Mouse (Mus musculus) forebrain, embryonic 15.5 days (tissue): Measurements from ENCODE around the gene Tas1r2. TPM values are rescaled to one million over a fixed set of nuclear protein-coding genes. Genes with fewer than 3 reads are reported as not detected.

Experiments
- ATAC-seq: fragments of 200-750 bp; cut with Nextera tagmentation; replicated peaks from 2 replicates; pipeline ENCODE4 v1.8.0; 2017; ENCODE audit warnings: mild to moderate bottlenecking, moderate TSS enrichment, moderate library complexity
- H3K27ac ChIP-seq: fragments of 300-500 bp; sonication (generic); replicated peaks from 2 replicates; pipeline ENCODE4 v1.5.1; 2015; ENCODE audit warnings: mild to moderate bottlenecking, inconsistent platforms
- H3K27me3 ChIP-seq: fragments of 300-500 bp; sonication (generic); 2 replicates; pipeline ENCODE4 v1.6.1; 2015; ENCODE audit warnings: inconsistent platforms
- H3K36me3 ChIP-seq: fragments of 300-500 bp; sonication (generic); 2 replicates; pipeline ENCODE4 v1.6.1; 2015; ENCODE audit warnings: mild to moderate bottlenecking, inconsistent platforms
- H3K4me1 ChIP-seq: fragments of 300-500 bp; sonication (generic); 2 replicates; pipeline ENCODE4 v1.6.1; 2015; ENCODE audit warnings: inconsistent platforms
- H3K4me2 ChIP-seq: fragments of 300-500 bp; sonication (generic); replicated peaks from 2 replicates; pipeline ENCODE4 v1.6.1; 2015; ENCODE audit warnings: mild to moderate bottlenecking, inconsistent platforms
- H3K4me3 ChIP-seq: fragments of 300-500 bp; sonication (generic); 2 replicates; pipeline ENCODE4 v1.5.1; 2015; ENCODE audit warnings: mild to moderate bottlenecking, inconsistent platforms
- H3K9ac ChIP-seq: fragments of 300-500 bp; sonication (generic); replicated peaks from 2 replicates; pipeline ENCODE4 v1.6.1; 2015; ENCODE audit warnings: mild to moderate bottlenecking, inconsistent platforms
- H3K9me3 ChIP-seq: fragments of 300-500 bp; sonication (generic); 2 replicates; pipeline ENCODE4 v1.6.1; 2016; ENCODE audit warnings: inconsistent platforms
- WGBS: fragments of 180-500 bp; shearing (Covaris S2); methylation state at CpG from one replicate; pipeline ENCODE4 v1.1.7; 2015; ENCODE audit warnings: mixed read lengths; 5-methylcytosine and 5-hydroxymethylcytosine counted together
- polyA plus RNA-seq: library from polyadenylated mRNA; unstranded; fragments of >200 nt; fragmentation: Nextera tagmentation; extraction: Ambion mirVana; gene quantifications from 2 replicates; pipeline ENCODE4 v1.2.1, GENCODE M21; 2015

Tas1r2 gene
- not detected in 2 replicates for polyA plus RNA-seq

GRCm38 (mm10) chr4:139653238-139653637, at the start of gene Tas1r2:
Gene Tas1r2 (plus strand): TSS chr4:139653538.
- H3K4me2 ChIP-seq: no peak within 1 kb of the TSS
- H3K27ac ChIP-seq: no peak within 1 kb of the TSS
- no peak for ATAC-seq
- H3K4me1 ChIP-seq: no peaks in the 10 kb centered on the region
- no peaks in the 10 kb centered on the region for H3K9me3 ChIP-seq
- H3K27me3 ChIP-seq: no peaks in the 10 kb centered on the region
- peaks cover 7% of the 10 kb centered on the region for H3K36me3 ChIP-seq
- H3K4me3 ChIP-seq: no peak within 1 kb of the TSS
- H3K9ac ChIP-seq: no peak within 1 kb of the TSS
- WGBS: 87% methylated on average over 8 of the region's 8 CpGs

GRCm38 (mm10) chr4:139605216-139605615, 48.1 kb upstream of the Tas1r2 start:
- H3K36me3 ChIP-seq: peaks cover 6% of the 10 kb centered on the region; the same call in 1 of the 2 replicates
- no peak overlapping the region for H3K27ac ChIP-seq
- no peaks in the 10 kb centered on the region for H3K27me3 ChIP-seq
- no peaks in the 10 kb centered on the region for H3K4me1 ChIP-seq
- no peak for ATAC-seq
- no peak overlapping the region for H3K4me2 ChIP-seq
- no peaks in the 10 kb centered on the region for H3K9me3 ChIP-seq
- WGBS: 88% methylated on average over 11 of the region's 11 CpGs
- H3K4me3 ChIP-seq: no peak overlapping the region
- no peak overlapping the region for H3K9ac ChIP-seq

GRCm38 (mm10) chr4:139606732-139607131, 46.6 kb upstream of the Tas1r2 start:
- Histone ChIP-seq H3K9ac (no peak overlapping the region), H3K36me3 (peaks cover 6% of the 10 kb centered on the region; the same call in 1 of the 2 replicates), H3K27ac (no peak overlapping the region), H3K9me3 (no peaks in the 10 kb centered on the region), H3K4me2 (no peak overlapping the region), H3K4me1 (peaks cover 5% of the 10 kb centered on the region; the same call in 1 of the 2 replicates), H3K4me3 (no peak overlapping the region), H3K27me3 (no peaks in the 10 kb centered on the region)
- no peak for ATAC-seq
- WGBS: 94% methylated on average over 5 of the region's 5 CpGs

- no peaks in the 10 kb centered on the region for H3K27me3 ChIP-seq
- H3K9ac ChIP-seq: no peak overlapping the region
- no peak for ATAC-seq
- H3K4me1 ChIP-seq: peaks cover 5% of the 10 kb centered on the region; the same call in 1 of the 2 replicates
- H3K27ac ChIP-seq: no peak overlapping the region
- no peak overlapping the region for H3K4me2 ChIP-seq
- 61% methylated on average over 4 of the region's 4 CpGs for WGBS
- H3K4me3 ChIP-seq: no peak overlapping the region
- H3K9me3 ChIP-seq: no peaks in the 10 kb centered on the region; the same call in 1 of the 2 replicates
- peaks cover 11% of the 10 kb centered on the region for H3K36me3 ChIP-seq
These were observed 44.4 kb upstream of the Tas1r2 start for GRCm38 (mm10) chr4:139608975-139609374.

GRCm38 (mm10) chr4:139610954-139611353, 42.4 kb upstream of the Tas1r2 start:
- H3K4me1 ChIP-seq: peaks cover 12% of the 10 kb centered on the region
- ATAC-seq: no peak
- no peak overlapping the region for H3K27ac ChIP-seq

GRCm38 (mm10) chr4:139611542-139611953, 41.8 kb upstream of the Tas1r2 start:
- Histone ChIP-seq H3K36me3 (peaks cover 15% of the 10 kb centered on the region), H3K9ac (peak overlapping the region; percentile 37; the same call in 1 of the 2 replicates), H3K4me2 (peak overlapping the region; percentile 41), H3K27ac (no peak overlapping the region), H3K9me3 (no peaks in the 10 kb centered on the region; the same call in 1 of the 2 replicates), H3K4me1 (peaks cover 15% of the 10 kb centered on the region), H3K27me3 (no peaks in the 10 kb centered on the region), H3K4me3 (peak overlapping the region; percentile 24)
- no peak for ATAC-seq
- 5% methylated on average over 10 of the region's 10 CpGs for WGBS

More at GRCm38 (mm10) chr4:139610954-139611353, 42.4 kb upstream of the Tas1r2 start:
- Histone ChIP-seq H3K36me3 (peaks cover 15% of the 10 kb centered on the region), H3K27me3 (no peaks in the 10 kb centered on the region), H3K4me2 (no peak overlapping the region), H3K4me3 (no peak overlapping the region), H3K9ac (no peak overlapping the region), H3K9me3 (no peaks in the 10 kb centered on the region; the same call in 1 of the 2 replicates)
- WGBS: 36% methylated on average over 6 of the region's 6 CpGs

- peaks cover 22% of the 10 kb centered on the region for H3K4me1 ChIP-seq
- H3K36me3 ChIP-seq: peaks cover 12% of the 10 kb centered on the region
- no peaks in the 10 kb centered on the region; the same call in 1 of the 2 replicates for H3K9me3 ChIP-seq
- no peak overlapping the region for H3K4me3 ChIP-seq
- no peak overlapping the region for H3K4me2 ChIP-seq
- H3K27ac ChIP-seq: no peak overlapping the region
- no peaks in the 10 kb centered on the region for H3K27me3 ChIP-seq
- WGBS: 92% methylated on average over 21 of the region's 21 CpGs
- H3K9ac ChIP-seq: no peak overlapping the region
- ATAC-seq: no peak
These were observed 38.6 kb upstream of the Tas1r2 start for GRCm38 (mm10) chr4:139614524-139615260.

GRCm38 (mm10) chr4:139616276-139617000, 36.9 kb upstream of the Tas1r2 start:
- Histone ChIP-seq H3K9ac (peak overlapping the region; percentile 49), H3K27me3 (no peaks in the 10 kb centered on the region), H3K9me3 (no peaks in the 10 kb centered on the region; the same call in 1 of the 2 replicates), H3K36me3 (peaks cover 12% of the 10 kb centered on the region), H3K27ac (peak overlapping the region; percentile 53), H3K4me1 (peaks cover 19% of the 10 kb centered on the region), H3K4me2 (peak overlapping the region; percentile 63), H3K4me3 (peak overlapping the region; percentile 44)
- ATAC-seq: peak; percentile 84
- 8% methylated on average over 24 of the region's 24 CpGs for WGBS

- Histone ChIP-seq H3K9ac (0 out of 2 replicates have a peak overlapping the region, but pooled peaks have one; percentile 22), H3K4me3 (peak overlapping the region; percentile 44), H3K4me1 (peaks cover 22% of the 10 kb centered on the region), H3K27me3 (no peaks in the 10 kb centered on the region), H3K4me2 (peak overlapping the region; percentile 63), H3K9me3 (no peaks in the 10 kb centered on the region; the same call in 1 of the 2 replicates), H3K36me3 (peaks cover 12% of the 10 kb centered on the region), H3K27ac (peak overlapping the region; percentile 53)
- ATAC-seq: no peak
- WGBS: 25% methylated on average over 3 of the region's 3 CpGs
These were observed 36.4 kb upstream of the Tas1r2 start for GRCm38 (mm10) chr4:139617001-139617364.

- ATAC-seq: no peak
- WGBS: 74% methylated on average over 6 of the region's 6 CpGs
- Histone ChIP-seq H3K4me3 (no peak overlapping the region), H3K27me3 (no peaks in the 10 kb centered on the region), H3K27ac (no peak overlapping the region), H3K4me2 (no peak overlapping the region), H3K9ac (no peak overlapping the region), H3K4me1 (peaks cover 42% of the 10 kb centered on the region), H3K9me3 (no peaks in the 10 kb centered on the region), H3K36me3 (peaks cover 3% of the 10 kb centered on the region; the same call in 1 of the 2 replicates)
These were observed 33.6 kb upstream of the Tas1r2 start for GRCm38 (mm10) chr4:139619765-139620164.

- H3K9ac ChIP-seq: peak within 1 kb of the TSS; percentile 81
- ATAC-seq: peak; percentile 100
- peak within 1 kb of the TSS; percentile 83 for H3K4me3 ChIP-seq
- peak within 1 kb of the TSS; percentile 91 for H3K4me2 ChIP-seq
- no peaks in the 10 kb centered on the region for H3K9me3 ChIP-seq
- no peaks in the 10 kb centered on the region for H3K36me3 ChIP-seq
- WGBS: 1% methylated on average over 38 of the region's 38 CpGs
- peaks cover 27% of the 10 kb centered on the region for H3K4me1 ChIP-seq
- H3K27ac ChIP-seq: peak within 1 kb of the TSS; percentile 94
- H3K27me3 ChIP-seq: no peaks in the 10 kb centered on the region
These were observed 30.7 kb upstream of the Tas1r2 start, which contains the start of gene Aldh4a1 for GRCm38 (mm10) chr4:139622373-139623282. Gene Aldh4a1 (plus strand): TSS chr4:139622866.
